ENCODE assay signal across 8 mouse cellular contexts in genomic region chr15:89428821-89429351, GRCm38 (mm10). TPM values are rescaled to one million over a fixed set of nuclear protein-coding genes. Genes with fewer than 3 reads are reported as not detected.
DNase-seq lines count a peak whose midpoint lies in the region; ATAC-seq lines count a peak whose summit lies in the region.

No protein-coding gene starts in this region.

- 5% methylated on average over 18 of the region's 22 CpGs for WGBS in kidney, embryonic 14.5 days
- 4% methylated on average over 16 of the region's 22 CpGs for WGBS in hindbrain, embryonic 11.5 days
- 5% methylated on average over 21 of the region's 22 CpGs for WGBS in midbrain, embryonic 13.5 days

- H3K9ac ChIP-seq in kidney, embryonic 14.5 days (ENCODE audit: low read depth, low read length): peak overlapping the region; percentile 68
- peak overlapping the region; percentile 77 for H3K9ac ChIP-seq in hindbrain, embryonic 11.5 days (ENCODE audit: low read depth, low read length)
- H3K9ac ChIP-seq in midbrain, embryonic 13.5 days (replicated peaks): peak overlapping the region; percentile 84

- H3K36me3 ChIP-seq in kidney, embryonic 14.5 days (ENCODE audit: control insufficient read depth, insufficient read depth, low read length): peaks cover 21% of the 10 kb centered on the region
- H3K36me3 ChIP-seq in hindbrain, embryonic 11.5 days (ENCODE audit: control insufficient read depth, insufficient read depth, low read length): peaks cover 7% of the 10 kb centered on the region; the same call in 1 of the 2 replicates
- H3K36me3 ChIP-seq in midbrain, embryonic 13.5 days: peaks cover 31% of the 10 kb centered on the region

- H3K4me2 ChIP-seq in kidney, embryonic 14.5 days (replicated peaks; ENCODE audit: low read depth, low read length): peak overlapping the region; percentile 89
- H3K4me2 ChIP-seq in hindbrain, embryonic 11.5 days (replicated peaks; ENCODE audit: low read depth, low read length): peak overlapping the region; percentile 88
- peak overlapping the region; percentile 93 for H3K4me2 ChIP-seq in midbrain, embryonic 13.5 days (replicated peaks)

- no peak overlapping the region for H3K27ac ChIP-seq in kidney, embryonic 14.5 days (ENCODE audit: low read depth, low read length)
- H3K27ac ChIP-seq in hindbrain, embryonic 11.5 days (ENCODE audit: low read depth, low read length): peak overlapping the region; percentile 89
- H3K27ac ChIP-seq in midbrain, embryonic 13.5 days: peak overlapping the region; percentile 93; the same call in 1 of the 2 replicates

- peak; percentile 70 for ATAC-seq in kidney, embryonic 14.5 days (ENCODE audit: low FRiP score, low TSS enrichment)
- ATAC-seq in hindbrain, embryonic 11.5 days (ENCODE audit: low FRiP score): peak; percentile 71
- peak; percentile 68 for ATAC-seq in midbrain, embryonic 13.5 days

- peak overlapping the region; percentile 72 for H3K4me3 ChIP-seq in kidney, embryonic 14.5 days (ENCODE audit: low read length)
- H3K4me3 ChIP-seq in hindbrain, embryonic 11.5 days (ENCODE audit: low read depth, low read length): peak overlapping the region; percentile 86
- peak overlapping the region; percentile 60 for H3K4me3 ChIP-seq in midbrain, embryonic 13.5 days (replicated peaks)

- H3K9me3 ChIP-seq in kidney, embryonic 14.5 days (ENCODE audit: control insufficient read depth, low read length): no peaks in the 10 kb centered on the region
- no peaks in the 10 kb centered on the region for H3K9me3 ChIP-seq in hindbrain, embryonic 11.5 days (ENCODE audit: control insufficient read depth, low read length)
- H3K9me3 ChIP-seq in midbrain, embryonic 13.5 days: no peaks in the 10 kb centered on the region

- DNase-seq in kidney, postnatal 36 days: no peak
- DNase-seq in adipocyte (ENCODE audit: low spot score): peak; percentile 12
- no peak for DNase-seq in hindbrain, embryonic 11.5 days (ENCODE audit: low spot score)
- DNase-seq in thymus, postnatal 0 days (ENCODE audit: low spot score): no peak
- no peak for DNase-seq in layer of hippocampus, postnatal 36 days
- no peak for DNase-seq in urinary bladder, postnatal 4 days (ENCODE audit: low spot score in 2 of 2)

- H3K4me1 ChIP-seq in kidney, embryonic 14.5 days (ENCODE audit: control insufficient read depth, insufficient read depth, low read length): peaks cover 4% of the 10 kb centered on the region; the same call in 1 of the 2 replicates
- no peaks in the 10 kb centered on the region; the same call in 1 of the 2 replicates for H3K4me1 ChIP-seq in hindbrain, embryonic 11.5 days (replicated peaks; ENCODE audit: control insufficient read depth, insufficient read depth, low read length)
- H3K4me1 ChIP-seq in midbrain, embryonic 13.5 days (replicated peaks): peaks cover 25% of the 10 kb centered on the region

- no peaks in the 10 kb centered on the region for H3K27me3 ChIP-seq in kidney, embryonic 14.5 days (ENCODE audit: control insufficient read depth, insufficient read depth, low read length)
- H3K27me3 ChIP-seq in hindbrain, embryonic 11.5 days (ENCODE audit: control insufficient read depth, insufficient read depth, low read length): no peaks in the 10 kb centered on the region
- no peaks in the 10 kb centered on the region for H3K27me3 ChIP-seq in midbrain, embryonic 13.5 days

RNA-seq across cellular contexts. Expression of gene C730034F03Rik, which starts 0.5 kb away (rescaled TPM):
- 3.1 TPM in 2 replicates for polyA plus RNA-seq in kidney, embryonic 14.5 days (2014; fragmentation: Nextera tagmentation; extraction: Ambion mirVana)
- polyA plus RNA-seq in hindbrain, embryonic 11.5 days (2014; fragmentation: Nextera tagmentation; extraction: Ambion mirVana): 2.6 and 4.0 TPM in 2 replicates
- polyA plus RNA-seq in midbrain, embryonic 13.5 days (2015; fragmentation: Nextera tagmentation; extraction: Ambion mirVana): 6.6 and 6.9 TPM in 2 replicates
- 2.5 and 5.1 TPM in 2 replicates for polyA plus RNA-seq in thymus, postnatal 0 days (2015; fragmentation: Nextera tagmentation; extraction: Ambion mirVana)
- 1 to 10 TPM; 2.6 to 3.1 TPM for total RNA-seq in layer of hippocampus, postnatal 36 days (2021)

RNA-seq across cellular contexts. Expression of gene Gm44502, which starts 0.6 kb away (rescaled TPM):
- not detected in 2 replicates for polyA plus RNA-seq in kidney, embryonic 14.5 days (2014; fragmentation: Nextera tagmentation; extraction: Ambion mirVana)
- not detected in 2 replicates for polyA plus RNA-seq in hindbrain, embryonic 11.5 days (2014; fragmentation: Nextera tagmentation; extraction: Ambion mirVana)
- not detected in 2 replicates for polyA plus RNA-seq in midbrain, embryonic 13.5 days (2015; fragmentation: Nextera tagmentation; extraction: Ambion mirVana)
- not detected in 2 replicates for polyA plus RNA-seq in thymus, postnatal 0 days (2015; fragmentation: Nextera tagmentation; extraction: Ambion mirVana)
- under 1 TPM in 1 of 2 experiments, not detected in 1; 0.30 TPM for total RNA-seq in layer of hippocampus, postnatal 36 days (2021)

RNA-seq across cellular contexts. Expression of gene Chkb, which starts 0.8 kb away (rescaled TPM):
- polyA plus RNA-seq in kidney, embryonic 14.5 days (2014; fragmentation: Nextera tagmentation; extraction: Ambion mirVana): 51.7 and 57.7 TPM in 2 replicates
- polyA plus RNA-seq in hindbrain, embryonic 11.5 days (2014; fragmentation: Nextera tagmentation; extraction: Ambion mirVana): 54.7 and 63.4 TPM in 2 replicates
- polyA plus RNA-seq in midbrain, embryonic 13.5 days (2015; fragmentation: Nextera tagmentation; extraction: Ambion mirVana): 79.7 and 81.4 TPM in 2 replicates
- 62.6 and 70.8 TPM in 2 replicates for polyA plus RNA-seq in thymus, postnatal 0 days (2015; fragmentation: Nextera tagmentation; extraction: Ambion mirVana)
- 10 to 100 TPM; 37.5 to 43.0 TPM for total RNA-seq in layer of hippocampus, postnatal 36 days (2021)

RNA-seq across cellular contexts. Expression of gene Cpt1b, which starts 3.2 kb away (rescaled TPM):
- 1.7 and 2.5 TPM in 2 replicates for polyA plus RNA-seq in kidney, embryonic 14.5 days (2014; fragmentation: Nextera tagmentation; extraction: Ambion mirVana)
- 0.73 and 0.93 TPM in 2 replicates for polyA plus RNA-seq in hindbrain, embryonic 11.5 days (2014; fragmentation: Nextera tagmentation; extraction: Ambion mirVana)
- 0.94 and 1.3 TPM in 2 replicates for polyA plus RNA-seq in midbrain, embryonic 13.5 days (2015; fragmentation: Nextera tagmentation; extraction: Ambion mirVana)
- 0.46 and 0.96 TPM in 2 replicates for polyA plus RNA-seq in thymus, postnatal 0 days (2015; fragmentation: Nextera tagmentation; extraction: Ambion mirVana)
- 1 to 10 TPM; 1.8 to 2.3 TPM for total RNA-seq in layer of hippocampus, postnatal 36 days (2021)

RNA-seq across cellular contexts. Expression of gene Syce3, which starts 18.6 kb away (rescaled TPM):
- polyA plus RNA-seq in kidney, embryonic 14.5 days (2014; fragmentation: Nextera tagmentation; extraction: Ambion mirVana): not detected in 2 replicates
- not detected in 2 replicates for polyA plus RNA-seq in hindbrain, embryonic 11.5 days (2014; fragmentation: Nextera tagmentation; extraction: Ambion mirVana)
- polyA plus RNA-seq in midbrain, embryonic 13.5 days (2015; fragmentation: Nextera tagmentation; extraction: Ambion mirVana): not detected in 2 replicates
- not detected in 2 replicates for polyA plus RNA-seq in thymus, postnatal 0 days (2015; fragmentation: Nextera tagmentation; extraction: Ambion mirVana)
- total RNA-seq in layer of hippocampus, postnatal 36 days (2021): not detected
